Mouse (Mus musculus): ENCODE measurements around the gene Olfr378. TPM values are rescaled to one million over a fixed set of nuclear protein-coding genes. Genes with fewer than 3 reads are reported as not detected.

Olfr378 gene
- polyA plus RNA-seq (2012; rRNA removed) = not detected in 2 replicates

GRCm38 (mm10) chr11:73428377-73428776 lies at the start of gene Olfr378:
Olfr378 (minus strand) TSS chr11:73428477.
- WGBS = 72% methylated on average over 1 of the region's 1 CpGs
- no peak for DNase-seq (ENCODE audit: low read depth, low spot score)

DNA sequence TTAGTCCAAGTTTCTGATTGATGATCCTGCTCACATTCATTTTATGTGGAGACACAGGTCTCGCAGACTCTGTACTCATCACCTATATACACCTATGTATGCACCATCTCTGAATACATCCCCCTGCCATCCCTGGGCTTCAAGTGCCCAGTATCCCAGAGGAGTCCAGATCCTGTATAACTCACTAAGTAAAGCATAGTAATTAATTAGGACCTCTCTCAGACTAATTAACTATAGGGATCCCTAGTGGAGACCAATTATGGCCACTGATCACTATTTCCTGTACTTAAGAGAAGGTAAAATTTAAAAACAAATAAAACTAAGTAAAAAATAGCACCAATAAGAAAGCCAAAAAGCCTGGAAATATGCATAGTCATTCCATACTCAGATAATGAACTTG lies 29.1 kb upstream of the Olfr378 start, which contains the start of gene Olfr380:
Gene Olfr380, minus strand, starts transcription at position 101 of the 400 bp plus-strand sequence.
- DNase-seq (ENCODE audit: low read depth, low spot score) = no peak
- WGBS = 87% methylated on average over 1 of the region's 1 CpGs

GRCm38 (mm10) chr11:73399514-73399913 lies 28.8 kb downstream of the Olfr378 start, which contains the start of gene Olfr1:
Olfr1 (minus strand) TSS chr11:73399614.
- no peak for DNase-seq (ENCODE audit: low read depth, low spot score)

DNA sequence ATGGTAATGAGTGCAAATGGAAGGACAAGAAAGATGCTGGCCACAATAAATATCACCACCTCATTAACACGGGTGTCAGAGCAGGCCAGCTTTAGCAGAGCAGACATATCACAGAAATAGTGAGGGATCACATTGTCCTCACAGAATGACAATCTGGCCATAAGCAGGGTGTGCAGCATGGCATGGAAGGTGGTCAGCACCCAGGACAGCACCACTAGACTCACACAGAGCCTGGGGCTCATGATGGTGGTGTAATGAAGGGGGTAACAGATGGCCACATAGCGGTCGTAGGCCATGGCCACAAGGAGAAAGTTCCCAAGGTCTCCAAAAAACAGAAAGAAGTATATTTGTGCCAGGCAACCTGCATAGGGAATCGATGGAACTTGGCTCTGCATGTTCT lies 32.9 kb downstream of the Olfr378 start:
- WGBS = 71% methylated on average over 4 of the region's 4 CpGs
- no peak for DNase-seq (ENCODE audit: low read depth, low spot score)

Other genes with a start within 250 kb of the Olfr378 start
- 14.2 and 19.4 TPM in 2 replicates for gene Ctns, start 229.4 kb downstream of the Olfr378 start, polyA plus RNA-seq (2012; rRNA removed)
- 10.4 and 18.9 TPM in 2 replicates for gene Shpk, start 229.0 kb downstream of the Olfr378 start, polyA plus RNA-seq (2012; rRNA removed)
- 0.18 and 0.21 TPM in 2 replicates for gene Trpv1, start 194.2 kb downstream of the Olfr378 start, polyA plus RNA-seq (2012; rRNA removed)
- 0.45 and 1.8 TPM in 2 replicates for gene Trpv3, start 161.1 kb downstream of the Olfr378 start, polyA plus RNA-seq (2012; rRNA removed)
- 25.3 and 42.6 TPM in 2 replicates for gene Aspa, start 98.9 kb downstream of the Olfr378 start, polyA plus RNA-seq (2012; rRNA removed)
- 0.02 TPM in 1 of 2 replicates, not detected in the other for gene Gm49340, start 98.7 kb downstream of the Olfr378 start, polyA plus RNA-seq (2012; rRNA removed)
- gene Spata22, start 98.7 kb downstream of the Olfr378 start, polyA plus RNA-seq (2012; rRNA removed) = 0.25 TPM in 1 of 2 replicates, not detected in the other
- gene Olfr20, start 77.7 kb downstream of the Olfr378 start, polyA plus RNA-seq (2012; rRNA removed) = 0.07 TPM in 1 of 2 replicates, not detected in the other
- not detected in 2 replicates for gene Olfr376, start 57.2 kb downstream of the Olfr378 start, polyA plus RNA-seq (2012; rRNA removed)
- not detected in 2 replicates for gene Olfr1, start 28.9 kb downstream of the Olfr378 start, polyA plus RNA-seq (2012; rRNA removed)
- not detected in 2 replicates for gene Olfr380, start 29.0 kb upstream of the Olfr378 start, polyA plus RNA-seq (2012; rRNA removed)
- gene Olfr381, start 63.1 kb upstream of the Olfr378 start, polyA plus RNA-seq (2012; rRNA removed) = not detected in 2 replicates
- not detected in 2 replicates for gene Olfr382, start 88.7 kb upstream of the Olfr378 start, polyA plus RNA-seq (2012; rRNA removed)
- gene Olfr385, start 164.5 kb upstream of the Olfr378 start, polyA plus RNA-seq (2012; rRNA removed) = not detected in 2 replicates
- not detected in 2 replicates for gene Olfr384, start 170.1 kb upstream of the Olfr378 start, polyA plus RNA-seq (2012; rRNA removed)

All from large intestine, adult 2 months (tissue).